Mouse (Mus musculus) kidney, embryonic 16.5 days (tissue): ENCODE data around the gene Prokr1. TPM values are rescaled to one million over a fixed set of nuclear protein-coding genes. Genes with fewer than 3 reads are reported as not detected.
"Not testable (repeated sequence)": the region's sequence is repeated elsewhere in the genome, so short reads cannot be mapped to it uniquely, and the experiment has no call there.

Experiments used
- ATAC-seq: fragments of 200-750 bp; cut with Nextera tagmentation; 2 replicates; pipeline ENCODE4 v1.8.0; 2017; ENCODE audit warnings: moderate TSS enrichment; ENCODE audit not compliant: low FRiP score, low TSS enrichment
- H3K27ac ChIP-seq: fragments of 300-500 bp; sonication (generic); 2 replicates; pipeline ENCODE4 v1.5.1; 2014; ENCODE audit warnings: low read length
- H3K27me3 ChIP-seq: fragments of 300-500 bp; sonication (generic); 2 replicates; pipeline ENCODE4 v1.6.1; 2014; ENCODE audit warnings: low read length, control low read depth, mixed read lengths; ENCODE audit not compliant: insufficient read depth
- H3K36me3 ChIP-seq: fragments of 300-500 bp; sonication (generic); 2 replicates; pipeline ENCODE4 v1.6.1; 2014; ENCODE audit warnings: low read length, control low read depth, mixed read lengths; ENCODE audit not compliant: insufficient read depth
- H3K4me1 ChIP-seq: fragments of 300-500 bp; sonication (generic); 2 replicates; pipeline ENCODE4 v1.6.1; 2014; ENCODE audit warnings: low read length, control low read depth, mixed read lengths; ENCODE audit not compliant: insufficient read depth
- H3K4me2 ChIP-seq: fragments of 300-500 bp; sonication (generic); replicated peaks from 2 replicates; pipeline ENCODE4 v1.6.1; 2014; ENCODE audit warnings: low read depth, low read length
- H3K4me3 ChIP-seq: fragments of 300-500 bp; sonication (generic); 2 replicates; pipeline ENCODE4 v1.5.1; 2014; ENCODE audit warnings: mild to moderate bottlenecking, low read length
- H3K9ac ChIP-seq: fragments of 300-500 bp; sonication (generic); replicated peaks from 2 replicates; pipeline ENCODE4 v1.6.1; 2014; ENCODE audit warnings: low read length
- H3K9me3 ChIP-seq: fragments of 300-500 bp; sonication (generic); 2 replicates; pipeline ENCODE4 v1.6.1; 2016; ENCODE audit warnings: low read length, control low read depth
- WGBS: fragments of 180-500 bp; shearing (Covaris S2); extraction: QIAGEN DNeasy Blood & Tissue Kit; methylation state at CpG from one replicate; pipeline ENCODE4 v1.1.7; 2014; 5-methylcytosine and 5-hydroxymethylcytosine counted together
- polyA plus RNA-seq: library from polyadenylated mRNA; unstranded; fragments of >200 nt; fragmentation: Nextera tagmentation; extraction: Ambion mirVana; gene quantifications from 2 replicates; pipeline ENCODE4 v1.2.1, GENCODE M21; 2015

Prokr1 gene
- 5.0 and 5.1 TPM in 2 replicates for polyA plus RNA-seq

- Histone ChIP-seq H3K9me3 (no peaks in the 10 kb centered on the region), H3K4me1 (peaks cover 22% of the 10 kb centered on the region), H3K27ac (peak within 1 kb of the TSS; percentile 55; the same call in 1 of the 2 replicates), H3K4me3 (peak within 1 kb of the TSS; percentile 64), H3K27me3 (0 out of 2 replicates have a peak, but pooled peaks cover 3% of the 10 kb centered on the region), H3K4me2 (peak within 1 kb of the TSS; percentile 93), H3K36me3 (no peaks in the 10 kb centered on the region), H3K9ac (peak within 1 kb of the TSS; percentile 67)
- under 1% methylated on average over 34 of the region's 34 CpGs for WGBS
- peak; percentile 96 for ATAC-seq
Observed at GRCm38 (mm10) chr6:87590394-87591281, at the start of gene Prokr1. Gene Prokr1, minus strand, starts transcription at chr6:87590743.

DNA sequence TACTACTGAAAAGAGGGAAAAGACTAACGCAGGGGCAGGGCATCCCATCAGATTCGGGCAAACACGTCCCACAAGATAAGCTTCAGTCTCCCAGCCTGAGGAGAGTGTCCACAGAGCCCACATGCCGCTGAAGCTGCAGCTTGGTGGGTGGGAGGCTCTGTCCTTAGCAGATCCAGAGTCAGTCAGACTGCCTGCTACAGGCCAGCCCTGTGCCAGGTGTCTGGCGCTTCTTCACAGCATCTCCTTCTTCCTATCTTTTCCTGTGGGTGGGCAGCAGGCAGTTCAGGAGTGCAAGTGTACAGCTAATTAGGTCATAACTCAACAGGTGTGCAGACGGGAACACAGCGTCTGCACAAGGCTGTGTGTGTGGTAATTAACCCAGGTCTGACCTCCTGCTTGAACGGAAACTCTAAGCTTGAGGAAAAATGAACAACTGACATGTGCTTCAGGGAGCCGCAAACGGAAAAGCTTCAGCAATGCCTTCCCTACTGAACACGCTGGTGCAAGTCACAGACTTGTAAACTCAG is 47.7 kb upstream of the Prokr1 start:
- H3K4me2 ChIP-seq = no peak overlapping the region
- peak overlapping the region; percentile 41; the same call in 1 of the 2 replicates for H3K9ac ChIP-seq
- no peaks in the 10 kb centered on the region for H3K9me3 ChIP-seq
- peaks cover 10% of the 10 kb centered on the region for H3K4me1 ChIP-seq
- peak overlapping the region; percentile 72 for H3K27ac ChIP-seq
- ATAC-seq = peak; percentile 65; the same call in 1 of the 2 replicates
- H3K4me3 ChIP-seq = no peak overlapping the region
- 23% methylated on average over 11 of the region's 11 CpGs for WGBS
- H3K36me3 ChIP-seq = 0 out of 2 replicates have a peak, but pooled peaks cover 3% of the 10 kb centered on the region
- no peaks in the 10 kb centered on the region for H3K27me3 ChIP-seq

DNA sequence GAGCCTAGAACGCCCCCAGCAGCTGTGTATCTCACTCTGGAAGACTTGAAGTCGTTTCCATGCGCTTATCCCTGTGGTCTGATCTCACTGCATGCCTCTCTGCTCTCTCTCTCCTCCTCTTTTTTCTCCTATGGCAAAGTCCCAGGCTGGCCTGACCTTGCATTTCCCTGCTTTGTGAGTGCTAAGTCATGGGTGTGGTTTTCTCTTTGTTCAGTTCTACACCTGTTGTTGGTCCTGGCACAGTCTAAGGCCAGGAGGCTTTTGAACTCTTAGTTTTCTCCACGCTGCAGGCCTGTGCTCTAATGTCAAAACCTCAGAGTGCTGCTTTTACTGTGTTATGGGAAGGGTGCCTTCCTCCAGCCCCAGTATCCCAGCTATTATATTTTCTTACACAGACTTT is 41.6 kb upstream of the Prokr1 start:
- H3K4me2 ChIP-seq = no peak overlapping the region
- no peaks in the 10 kb centered on the region for H3K4me1 ChIP-seq
- H3K9ac ChIP-seq = no peak overlapping the region
- H3K9me3 ChIP-seq = no peaks in the 10 kb centered on the region
- H3K27me3 ChIP-seq = no peaks in the 10 kb centered on the region
- no peak for ATAC-seq
- 77% methylated on average over 4 of the region's 4 CpGs for WGBS
- no peak overlapping the region for H3K27ac ChIP-seq
- H3K4me3 ChIP-seq = no peak overlapping the region
- 0 out of 2 replicates have a peak, but pooled peaks cover 7% of the 10 kb centered on the region for H3K36me3 ChIP-seq

DNA sequence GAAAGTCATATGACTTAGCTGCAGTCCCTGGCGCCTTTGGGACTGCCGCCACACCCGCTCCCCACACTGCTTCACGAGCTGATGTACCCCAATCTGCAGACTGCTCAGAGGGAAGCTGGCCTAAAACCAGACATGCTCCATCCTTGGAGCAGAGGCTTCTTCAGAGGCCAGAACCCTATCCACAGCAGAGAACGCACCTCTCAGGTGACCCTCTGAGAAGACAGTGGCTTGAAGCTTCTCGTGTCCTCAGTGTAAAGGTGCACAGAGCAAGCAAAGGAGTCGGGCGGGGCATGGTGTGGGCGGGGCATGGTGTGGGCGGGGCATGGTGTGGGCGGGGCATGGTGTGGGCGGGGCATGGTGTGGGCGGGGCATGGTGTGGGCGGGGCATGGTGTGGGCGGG is 38.4 kb upstream of the Prokr1 start:
- not testable (repeated sequence) for H3K36me3 ChIP-seq, H3K27me3 ChIP-seq, H3K9ac ChIP-seq, ATAC-seq, H3K9me3 ChIP-seq, H3K27ac ChIP-seq, H3K4me3 ChIP-seq, H3K4me2 ChIP-seq, H3K4me1 ChIP-seq
- WGBS = 95% methylated on average over 10 of the region's 15 CpGs

DNA sequence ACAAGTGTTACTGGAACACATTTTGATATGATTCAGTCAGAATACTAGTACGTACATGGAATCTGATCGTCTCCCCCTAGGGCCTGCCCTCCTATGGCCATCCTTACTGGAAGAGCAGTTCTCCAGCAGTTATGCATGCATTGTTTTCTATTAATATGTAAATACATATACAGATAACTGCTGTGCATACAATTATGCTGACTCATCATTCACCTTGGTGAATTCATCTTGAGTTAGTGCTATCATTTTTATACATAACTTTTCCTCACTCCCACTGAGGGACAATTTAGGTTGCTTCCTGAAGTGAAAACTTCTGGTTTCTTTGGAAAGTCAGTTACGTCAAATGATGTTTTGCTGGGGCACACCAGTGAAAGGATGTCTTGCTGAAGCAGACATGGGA is 32.6 kb upstream of the Prokr1 start:
- Histone ChIP-seq H3K4me1 (no peaks in the 10 kb centered on the region; the same call in 1 of the 2 replicates), H3K36me3 (no peaks in the 10 kb centered on the region), H3K9ac (no peak overlapping the region), H3K4me3 (no peak overlapping the region), H3K27me3 (no peaks in the 10 kb centered on the region), H3K4me2 (no peak overlapping the region), H3K9me3 (no peaks in the 10 kb centered on the region), H3K27ac (no peak overlapping the region)
- WGBS = 90% methylated on average over 3 of the region's 3 CpGs
- ATAC-seq = no peak

DNA sequence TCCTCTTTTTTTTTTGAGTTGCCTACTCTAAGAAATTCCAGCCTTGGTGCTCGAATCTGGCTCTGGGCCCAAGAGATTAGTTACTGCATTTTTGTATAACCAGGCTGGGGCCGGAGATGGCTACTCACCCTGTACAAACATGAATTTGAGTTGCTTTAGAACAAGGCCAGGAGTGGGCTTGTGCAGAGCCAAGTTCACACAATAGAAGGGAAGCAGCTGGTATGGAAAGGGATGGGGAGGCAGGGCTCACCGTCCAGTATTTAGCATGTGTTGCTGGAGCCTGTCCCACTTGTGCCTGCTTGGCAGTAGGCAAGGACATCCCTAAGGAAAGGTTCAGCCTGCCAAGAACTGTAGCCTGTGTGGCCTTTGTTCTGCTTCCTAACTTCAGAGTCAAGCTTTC is 30.7 kb upstream of the Prokr1 start:
- 54% methylated on average over 3 of the region's 3 CpGs for WGBS
- Histone ChIP-seq H3K4me1 (no peaks in the 10 kb centered on the region; the same call in 1 of the 2 replicates), H3K9me3 (no peaks in the 10 kb centered on the region), H3K27ac (0 out of 2 replicates have a peak overlapping the region, but pooled peaks have one; percentile 0), H3K27me3 (no peaks in the 10 kb centered on the region), H3K36me3 (no peaks in the 10 kb centered on the region), H3K9ac (no peak overlapping the region), H3K4me2 (no peak overlapping the region), H3K4me3 (no peak overlapping the region)
- ATAC-seq = no peak

DNA sequence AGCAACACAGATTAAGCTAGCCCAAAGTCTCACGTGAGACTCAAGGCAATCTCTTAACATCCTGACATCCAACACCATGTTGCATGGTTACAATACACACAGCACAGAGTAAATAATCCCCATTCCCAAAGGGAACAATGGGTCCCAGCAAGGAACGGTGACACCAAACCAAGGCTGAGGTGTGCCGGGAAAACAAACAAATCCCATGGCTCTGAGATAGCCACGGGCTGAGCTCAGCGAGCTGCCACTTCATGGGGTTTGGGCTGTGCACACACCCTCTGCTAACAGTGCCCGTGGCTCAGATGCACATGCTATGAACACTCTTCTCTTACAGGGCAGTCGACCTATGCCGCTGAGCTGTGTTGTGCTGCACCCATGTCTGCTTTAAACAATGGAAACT is 27.5 kb upstream of the Prokr1 start:
- H3K9me3 ChIP-seq = no peaks in the 10 kb centered on the region
- H3K4me1 ChIP-seq = no peaks in the 10 kb centered on the region; the same call in 1 of the 2 replicates
- no peak overlapping the region for H3K27ac ChIP-seq
- H3K27me3 ChIP-seq = no peaks in the 10 kb centered on the region
- H3K4me3 ChIP-seq = no peak overlapping the region
- no peak overlapping the region for H3K9ac ChIP-seq
- no peak for ATAC-seq
- WGBS = 70% methylated on average over 8 of the region's 8 CpGs
- no peaks in the 10 kb centered on the region for H3K36me3 ChIP-seq
- no peak overlapping the region for H3K4me2 ChIP-seq

DNA sequence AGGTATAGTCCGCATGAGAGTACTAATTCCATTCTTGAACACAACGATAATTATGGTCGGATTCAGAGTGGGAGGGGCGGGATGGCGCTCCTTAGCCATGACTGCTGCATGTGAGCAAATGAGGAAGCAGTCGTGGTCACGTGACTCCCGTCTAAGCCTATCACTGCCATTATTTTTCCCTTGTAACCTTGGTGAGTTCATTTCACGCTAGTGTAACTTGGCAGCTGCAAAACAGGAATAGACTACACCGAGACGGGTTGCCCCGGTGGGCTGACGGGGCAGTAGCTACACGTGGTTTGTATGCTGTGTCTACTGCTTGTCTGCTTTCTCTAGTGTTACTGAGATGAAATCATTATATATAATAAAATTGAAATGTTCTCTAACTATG is 25.1 kb upstream of the Prokr1 start:
- H3K4me3 ChIP-seq = no peak overlapping the region
- H3K4me2 ChIP-seq = no peak overlapping the region
- H3K27ac ChIP-seq = no peak overlapping the region
- H3K27me3 ChIP-seq = no peaks in the 10 kb centered on the region
- ATAC-seq = no peak
- 94% methylated on average over 14 of the region's 14 CpGs for WGBS
- H3K9ac ChIP-seq = no peak overlapping the region
- H3K9me3 ChIP-seq = no peaks in the 10 kb centered on the region
- H3K36me3 ChIP-seq = no peaks in the 10 kb centered on the region
- no peaks in the 10 kb centered on the region for H3K4me1 ChIP-seq

GRCm38 (mm10) chr6:87614794-87615695 is 24.5 kb upstream of the Prokr1 start:
- Histone ChIP-seq H3K9me3 (no peaks in the 10 kb centered on the region), H3K4me1 (no peaks in the 10 kb centered on the region), H3K36me3 (no peaks in the 10 kb centered on the region), H3K9ac (no peak overlapping the region), H3K4me2 (no peak overlapping the region), H3K4me3 (no peak overlapping the region), H3K27me3 (no peaks in the 10 kb centered on the region), H3K27ac (no peak overlapping the region)
- ATAC-seq = no peak
- WGBS = 57% methylated on average over 11 of the region's 11 CpGs
